Comparison of ENCODE assay signal across 8 mouse cellular contexts in genomic region chr14:61404941-61405340, GRCm38 (mm10).
"Had no signal": no experiment of that assay in that cellular context is flagged by ENCODE, and none has a peak within 500 bp of the region (broad histone marks: within the 10 kb centered on the region; RNA-seq: fewer than 3 reads in every experiment).

No protein-coding gene starts in this region.

- DNase-seq: kidney, adult 9 months; kidney, postnatal 10 days; lung, adult 18-20 months; thymus, adult 18-20 months; thymus, postnatal 4 days had no signal

- H3K4me1 ChIP-seq: midbrain, embryonic 13.5 days had no signal

- H3K4me2 ChIP-seq: limb, embryonic 13.5 days; midbrain, embryonic 13.5 days had no signal

- H3K27me3 ChIP-seq: limb, embryonic 13.5 days; midbrain, embryonic 13.5 days had no signal

- H3K9ac ChIP-seq: limb, embryonic 13.5 days; liver, embryonic 14.5 days; midbrain, embryonic 13.5 days had no signal

- H3K9me3 ChIP-seq: limb, embryonic 13.5 days; midbrain, embryonic 13.5 days had no signal

- ATAC-seq: midbrain, embryonic 13.5 days had no signal

- H3K27ac ChIP-seq: limb, embryonic 13.5 days; liver, embryonic 14.5 days; midbrain, embryonic 13.5 days had no signal

- H3K4me3 ChIP-seq: limb, embryonic 13.5 days; midbrain, embryonic 13.5 days had no signal
